Mouse (Mus musculus) intestine, postnatal 0 days (tissue): ENCODE measurements around the gene Slc22a14. TPM values are rescaled to one million over a fixed set of nuclear protein-coding genes. Genes with fewer than 3 reads are reported as not detected.

Source experiments
- ATAC-seq: fragments of 200-750 bp; cut with Nextera tagmentation; 2 replicates; pipeline ENCODE4 v1.8.0; 2017; ENCODE audit warnings: mild to moderate bottlenecking, moderate TSS enrichment, moderate library complexity
- H3K27ac ChIP-seq: fragments of 300-500 bp; sonication (generic); 2 replicates; pipeline ENCODE4 v1.5.1; 2014; ENCODE audit warnings: mild to moderate bottlenecking, low read depth, low read length, moderate library complexity
- H3K27me3 ChIP-seq: fragments of 300-500 bp; sonication (generic); replicated peaks from 2 replicates; pipeline ENCODE4 v1.6.1; 2014; ENCODE audit warnings: low read length, mixed read lengths; ENCODE audit not compliant: control insufficient read depth, insufficient read depth
- H3K36me3 ChIP-seq: fragments of 300-500 bp; sonication (generic); 2 replicates; pipeline ENCODE4 v1.6.1; 2014; ENCODE audit warnings: mild to moderate bottlenecking, moderate library complexity; ENCODE audit not compliant: control insufficient read depth, insufficient read depth
- H3K4me1 ChIP-seq: fragments of 300-500 bp; sonication (generic); replicated peaks from 2 replicates; pipeline ENCODE4 v1.6.1; 2014; ENCODE audit warnings: antibody characterized with exemption, low read length, mixed read lengths; ENCODE audit not compliant: control insufficient read depth, insufficient read depth
- H3K4me2 ChIP-seq: fragments of 300-500 bp; sonication (generic); replicated peaks from 2 replicates; pipeline ENCODE4 v1.6.1; 2014; ENCODE audit warnings: low read depth, mild to moderate bottlenecking, moderate library complexity
- H3K4me3 ChIP-seq: fragments of 300-500 bp; sonication (generic); 2 replicates; pipeline ENCODE4 v1.5.1; 2014; ENCODE audit warnings: low read depth, low read length
- H3K9ac ChIP-seq: fragments of 300-500 bp; sonication (generic); 2 replicates; pipeline ENCODE4 v1.6.1; 2014; ENCODE audit warnings: mild to moderate bottlenecking, low read depth, low read length
- H3K9me3 ChIP-seq: fragments of 300-500 bp; sonication (generic); 2 replicates; pipeline ENCODE4 v1.6.1; 2016; ENCODE audit warnings: mixed run types; ENCODE audit not compliant: control insufficient read depth
- CTCF ChIP-seq: sonication (generic); IDR thresholded peaks from 2 replicates; pipeline ENCODE4 v1.5.1; 2016; ENCODE audit warnings: low read depth, mild to moderate bottlenecking, control low read depth, antibody characterized with exemption, moderate library complexity
- WGBS: fragments of 180-500 bp; shearing (Covaris S2); extraction: QIAGEN DNeasy Blood & Tissue Kit; methylation state at CpG from one replicate; pipeline ENCODE4 v1.1.7; 2014; 5-methylcytosine and 5-hydroxymethylcytosine counted together
- polyA plus RNA-seq: library from polyadenylated mRNA; unstranded; fragments of >200 nt; fragmentation: Nextera tagmentation; extraction: Ambion mirVana; gene quantifications from 2 replicates; pipeline ENCODE4 v1.2.1, GENCODE M21; 2015

Slc22a14 gene
- polyA plus RNA-seq, 1 experiment from 2014 or later, result not detected

DNA sequence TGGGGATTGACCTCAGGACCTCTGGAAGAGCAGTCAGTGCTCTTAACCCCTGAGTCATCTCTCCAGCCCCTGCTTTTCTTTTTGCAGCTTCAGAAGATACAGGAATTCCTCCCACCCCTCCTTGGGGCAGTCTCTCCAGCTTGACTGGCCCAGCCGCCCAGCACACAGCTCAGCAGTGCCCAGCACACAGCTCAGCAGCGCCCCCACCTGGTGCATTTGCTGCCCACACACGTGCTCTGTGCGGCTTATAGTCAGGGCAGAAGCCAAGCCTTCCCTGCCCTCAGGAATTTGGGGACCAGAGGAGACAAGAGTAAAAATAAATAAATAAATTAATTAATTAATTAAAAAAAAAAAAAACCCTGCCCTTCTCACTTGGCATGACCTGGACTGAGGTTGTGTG, 13.3 kb downstream of the Slc22a14 start:
- H3K4me3 ChIP-seq, result no peak overlapping the region
- no peak overlapping the region for H3K4me2 ChIP-seq
- H3K9ac ChIP-seq, result no peak overlapping the region
- no peaks in the 10 kb centered on the region for H3K9me3 ChIP-seq
- TF ChIP-seq CTCF, result peak; percentile 93
- 31% methylated on average over 4 of the region's 4 CpGs for WGBS
- peaks cover 26% of the 10 kb centered on the region; the same call in 1 of the 2 replicates for H3K36me3 ChIP-seq
- H3K27me3 ChIP-seq, result no peaks in the 10 kb centered on the region
- H3K4me1 ChIP-seq, result no peaks in the 10 kb centered on the region
- ATAC-seq, result peak; percentile 82
- no peak overlapping the region for H3K27ac ChIP-seq

- Histone ChIP-seq H3K9ac (no peak overlapping the region), H3K27me3 (no peaks in the 10 kb centered on the region), H3K4me2 (no peak overlapping the region), H3K4me3 (no peak overlapping the region), H3K9me3 (no peaks in the 10 kb centered on the region), H3K27ac (no peak overlapping the region), H3K36me3 (peaks cover 34% of the 10 kb centered on the region), H3K4me1 (no peaks in the 10 kb centered on the region)
- no peak for TF ChIP-seq CTCF
- ATAC-seq, result no peak
- WGBS, result 91% methylated on average over 10 of the region's 10 CpGs
These were observed 14.2 kb downstream of the Slc22a14 start for GRCm38 (mm10) chr9:119350947-119351705.

DNA sequence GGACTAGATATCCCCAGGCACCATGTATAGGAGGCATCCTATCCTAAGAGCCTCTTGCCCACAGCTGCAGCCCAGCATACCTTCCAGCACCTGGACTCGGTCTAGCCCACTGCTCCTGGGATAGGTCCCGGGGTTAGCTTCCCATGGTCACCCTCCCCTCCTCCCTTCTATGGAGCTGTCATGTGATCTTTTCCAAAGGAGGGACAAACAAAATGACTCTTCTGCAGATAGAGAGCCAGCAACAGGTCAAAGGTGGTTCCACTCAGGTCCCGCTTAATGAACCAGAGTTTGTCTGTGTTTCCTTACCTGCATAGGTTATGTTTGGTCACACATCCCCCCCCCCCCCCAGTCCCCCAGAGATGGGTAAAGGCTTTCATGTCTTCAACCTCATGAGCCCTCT, 14.8 kb downstream of the Slc22a14 start:
- Histone ChIP-seq H3K27ac (no peak overlapping the region), H3K36me3 (peaks cover 40% of the 10 kb centered on the region)

GRCm38 (mm10) chr9:119346376-119346775, 19.0 kb downstream of the Slc22a14 start:
- 94% methylated on average over 8 of the region's 8 CpGs for WGBS
- Histone ChIP-seq H3K27me3 (no peaks in the 10 kb centered on the region), H3K36me3 (peaks cover 58% of the 10 kb centered on the region), H3K9ac (no peak overlapping the region), H3K4me1 (peaks cover 4% of the 10 kb centered on the region), H3K4me2 (no peak overlapping the region), H3K4me3 (no peak overlapping the region), H3K9me3 (no peaks in the 10 kb centered on the region), H3K27ac (no peak overlapping the region)
- no peak for TF ChIP-seq CTCF
- no peak for ATAC-seq

More for the DNA sequence above, 14.8 kb downstream of the Slc22a14 start:
- H3K27me3 ChIP-seq, result no peaks in the 10 kb centered on the region
- no peak for TF ChIP-seq CTCF
- H3K9ac ChIP-seq, result no peak overlapping the region
- no peaks in the 10 kb centered on the region for H3K9me3 ChIP-seq
- H3K4me1 ChIP-seq, result no peaks in the 10 kb centered on the region
- H3K4me3 ChIP-seq, result no peak overlapping the region
- no peak for ATAC-seq
- H3K4me2 ChIP-seq, result no peak overlapping the region
- 81% methylated on average over 3 of the region's 3 CpGs for WGBS

GRCm38 (mm10) chr9:119342728-119343127, 22.6 kb downstream of the Slc22a14 start:
- Histone ChIP-seq H3K27ac (no peak overlapping the region), H3K4me1 (peaks cover 4% of the 10 kb centered on the region), H3K9me3 (no peaks in the 10 kb centered on the region), H3K27me3 (no peaks in the 10 kb centered on the region), H3K36me3 (peaks cover 43% of the 10 kb centered on the region), H3K4me3 (no peak overlapping the region), H3K4me2 (peak overlapping the region; percentile 66), H3K9ac (peak overlapping the region; percentile 60; the same call in 1 of the 2 replicates)
- peak; percentile 47 for ATAC-seq
- WGBS, result 44% methylated on average over 7 of the region's 7 CpGs
- no peak for TF ChIP-seq CTCF

DNA sequence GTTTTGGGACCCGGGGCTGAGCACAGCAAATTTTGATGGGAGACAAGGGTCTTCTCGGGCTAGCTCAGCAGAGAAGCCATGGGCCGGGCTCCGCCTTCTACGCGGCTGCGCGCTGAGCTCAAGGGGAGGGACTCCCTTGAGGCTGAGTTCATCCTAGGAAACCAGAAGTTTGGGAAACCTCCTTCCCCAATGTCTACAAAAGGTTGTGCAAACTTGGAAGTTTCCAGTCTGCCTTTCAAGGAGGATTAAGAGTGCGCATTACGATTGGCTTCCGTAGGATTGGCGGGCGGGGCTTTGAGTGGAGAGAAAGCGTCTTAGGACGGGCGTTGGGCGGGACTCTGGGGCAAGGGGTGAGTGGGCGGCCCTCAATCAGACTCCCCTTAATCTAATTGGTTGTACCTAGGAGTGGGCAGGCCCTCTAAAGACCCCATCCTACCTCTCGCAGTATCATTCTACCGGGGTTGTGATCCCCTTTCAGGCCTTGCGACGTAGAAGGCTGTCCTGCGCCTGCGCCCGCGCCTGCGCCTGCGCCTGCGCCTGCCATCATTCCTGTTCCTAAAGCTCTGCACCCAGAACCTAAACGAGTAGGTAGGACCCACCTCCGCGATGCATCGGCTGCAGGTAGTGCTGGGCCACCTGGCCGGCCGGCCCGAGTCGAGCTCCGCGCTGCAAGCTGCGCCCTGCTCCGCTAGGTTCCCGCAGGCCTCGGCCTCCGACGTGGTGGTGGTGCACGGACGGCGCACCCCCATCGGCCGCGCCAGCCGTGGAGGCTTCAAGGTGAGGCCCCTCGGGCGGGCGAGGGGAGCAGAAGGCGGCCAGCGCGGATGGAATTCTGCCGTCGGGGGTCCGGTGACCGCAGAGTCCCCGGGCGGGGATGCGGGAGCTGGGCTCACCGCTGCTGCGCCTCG, 24.2 kb downstream of the Slc22a14 start, which contains the start of gene Myd88:
Gene Myd88, minus strand, starts transcription at position 503 of the 908 bp plus-strand sequence.
- peaks cover 4% of the 10 kb centered on the region for H3K4me1 ChIP-seq
- peak within 1 kb of the TSS; percentile 66 for H3K4me2 ChIP-seq
- H3K36me3 ChIP-seq, result peaks cover 44% of the 10 kb centered on the region
- H3K27me3 ChIP-seq, result no peaks in the 10 kb centered on the region
- WGBS, result under 1% methylated on average over 68 of the region's 68 CpGs
- no peaks in the 10 kb centered on the region for H3K9me3 ChIP-seq
- TF ChIP-seq CTCF, result no peak
- H3K9ac ChIP-seq, result peak within 1 kb of the TSS; percentile 60
- peak; percentile 95 for ATAC-seq
- H3K4me3 ChIP-seq, result peak within 1 kb of the TSS; percentile 72
- peak within 1 kb of the TSS; percentile 84 for H3K27ac ChIP-seq
